Mouse (Mus musculus): Measurements from ENCODE around the gene Atxn7l1. TPM values are rescaled to one million over a fixed set of nuclear protein-coding genes. Genes with fewer than 3 reads are reported as not detected.
A peak's percentile ranks its signal among the peaks of the same experiment; 100 is the strongest.

Atxn7l1 gene
- polyA plus RNA-seq, 1 experiment: 12.4 TPM

DNA sequence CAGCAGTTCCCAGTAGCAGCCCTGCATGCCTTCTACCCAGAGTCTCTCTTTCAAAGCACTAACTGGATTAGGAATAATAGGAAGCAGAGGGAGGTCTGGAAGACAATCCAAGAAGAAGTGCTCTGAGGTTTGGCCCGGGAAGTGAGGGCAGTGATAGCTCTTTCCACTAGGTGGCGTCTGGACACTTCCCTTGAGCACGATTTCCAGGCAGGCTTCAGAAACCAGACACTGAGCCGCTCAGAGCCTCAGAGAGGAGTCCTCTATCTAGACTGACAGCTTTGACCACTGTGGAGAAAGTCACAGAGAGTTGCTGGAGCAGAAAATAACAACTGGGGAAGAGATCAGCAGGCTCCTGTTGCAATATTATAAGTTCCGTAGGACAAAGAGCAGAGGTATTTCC lies 241.3 kb downstream of the Atxn7l1 start:
- H3K4me2 ChIP-seq (ENCODE audit: low read depth): no peak overlapping the region
- H3K36me3 ChIP-seq (ENCODE audit: control insufficient read depth, insufficient read depth): no peaks in the 10 kb centered on the region
- peaks cover 29% of the 10 kb centered on the region for H3K27me3 ChIP-seq (ENCODE audit: control insufficient read depth, insufficient read depth, insufficient read length)
- no peak overlapping the region for H3ac ChIP-seq (ENCODE audit: control insufficient read depth, insufficient read length)
- no peak overlapping the region for H3K4me3 ChIP-seq
- TF ChIP-seq USF1 (IDR thresholded peaks at IDR 0.05; ENCODE audit: low read depth) (no peak), MYOG (IDR thresholded peaks at IDR 0.05; ENCODE audit: control insufficient read depth in 1 of 3, insufficient read depth in 1 of 3, insufficient read length in 2 of 3, low read depth in 2 of 3) (no peak), TCF12 (IDR thresholded peaks at IDR 0.05; ENCODE audit: insufficient read depth, poor library complexity, severe bottlenecking) (no peak), MAX (IDR thresholded peaks at IDR 0.05; ENCODE audit: low read depth) (no peak), MYOD1 (IDR thresholded peaks at IDR 0.05; ENCODE audit: control insufficient read depth in 1 of 3, insufficient read length in 2 of 3, low read depth in 2 of 3) (no peak), SRF (IDR thresholded peaks at IDR 0.05; ENCODE audit: control insufficient read depth, insufficient read length, low read depth) (no peak), REST (IDR thresholded peaks at IDR 0.05; ENCODE audit: insufficient read depth, insufficient read length) (no peak), TCF3 (IDR thresholded peaks at IDR 0.05; ENCODE audit: insufficient read length, low read depth) (no peak)
- H3K79me2 ChIP-seq (ENCODE audit: control insufficient read depth, insufficient read depth): no peaks in the 10 kb centered on the region

DNA sequence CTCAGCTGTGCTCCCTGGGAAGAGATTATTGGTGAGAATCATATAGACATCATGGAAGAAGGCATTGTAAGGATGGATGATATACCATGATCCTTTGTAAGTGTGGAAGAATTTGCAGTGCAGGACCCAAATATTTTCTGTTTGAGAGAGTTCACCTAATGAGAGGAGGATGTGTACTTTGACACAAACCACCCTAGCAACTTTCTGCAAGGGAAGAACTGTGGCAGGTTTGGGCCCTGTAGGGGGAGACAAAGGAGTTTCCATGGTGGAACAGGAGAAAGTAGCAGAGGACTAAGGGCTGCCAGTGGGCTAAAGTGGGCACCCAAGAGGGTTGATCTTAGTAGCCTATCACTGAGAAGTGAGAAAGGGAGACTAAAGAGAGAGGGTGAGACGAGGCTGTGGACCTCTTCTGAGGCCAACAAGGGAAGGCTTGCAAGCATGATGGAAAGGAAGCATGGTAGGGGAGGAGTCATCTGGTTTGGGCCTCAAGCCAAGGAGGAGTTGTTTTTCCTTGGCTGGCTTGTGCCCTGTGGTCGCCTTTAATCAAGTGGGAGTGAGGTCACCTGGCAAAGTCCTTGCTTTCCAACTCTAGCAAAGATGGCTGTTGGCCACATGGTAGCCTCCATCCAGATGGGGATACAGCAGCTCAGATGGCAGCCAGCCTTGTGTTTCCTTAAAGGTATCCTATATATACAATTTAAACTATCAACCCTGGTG lies 243.5 kb downstream of the Atxn7l1 start:
- Histone ChIP-seq H3K79me2 (ENCODE audit: control insufficient read depth, insufficient read depth) (no peaks in the 10 kb centered on the region), H3K36me3 (ENCODE audit: control insufficient read depth, insufficient read depth) (no peaks in the 10 kb centered on the region), H3K4me2 (ENCODE audit: low read depth) (no peak overlapping the region), H3K27me3 (ENCODE audit: control insufficient read depth, insufficient read depth, insufficient read length) (peaks cover 24% of the 10 kb centered on the region), H3K4me3 (no peak overlapping the region), H3ac (ENCODE audit: control insufficient read depth, insufficient read length) (no peak overlapping the region)
- TF ChIP-seq TCF3 (IDR thresholded peaks at IDR 0.05; ENCODE audit: insufficient read length, low read depth): no peak
- no peak for TF ChIP-seq REST (IDR thresholded peaks at IDR 0.05; ENCODE audit: insufficient read depth, insufficient read length)
- no peak for TF ChIP-seq USF1 (IDR thresholded peaks at IDR 0.05; ENCODE audit: low read depth)
- TF ChIP-seq CEBPB (IDR thresholded peaks at IDR 0.05; ENCODE audit: insufficient read depth, poor library complexity, severe bottlenecking): no peak
- no peak for TF ChIP-seq E2F4 (IDR thresholded peaks at IDR 0.05; ENCODE audit: insufficient read depth)
- TF ChIP-seq MYOD1 (IDR thresholded peaks at IDR 0.05; ENCODE audit: control insufficient read depth in 1 of 3, insufficient read length in 2 of 3, low read depth in 2 of 3): no peak
- TF ChIP-seq MAX (IDR thresholded peaks at IDR 0.05; ENCODE audit: low read depth): no peak
- TF ChIP-seq SRF (IDR thresholded peaks at IDR 0.05; ENCODE audit: control insufficient read depth, insufficient read length, low read depth): no peak
- no peak for TF ChIP-seq POLR2A (IDR thresholded peaks at IDR 0.05; ENCODE audit: insufficient read length, low read depth)
- TF ChIP-seq MYOG (IDR thresholded peaks at IDR 0.05; ENCODE audit: control insufficient read depth in 1 of 3, insufficient read depth in 1 of 3, insufficient read length in 2 of 3, low read depth in 2 of 3): no peak
- TF ChIP-seq POLR2AphosphoS2 (IDR thresholded peaks at IDR 0.05; ENCODE audit: insufficient read length, low read depth): no peak
- no peak for TF ChIP-seq TCF12 (IDR thresholded peaks at IDR 0.05; ENCODE audit: insufficient read depth, poor library complexity, severe bottlenecking)

- TF ChIP-seq TCF3 (IDR thresholded peaks at IDR 0.05; ENCODE audit: insufficient read length, low read depth) (no peak), SRF (IDR thresholded peaks at IDR 0.05; ENCODE audit: control insufficient read depth, insufficient read length, low read depth) (no peak), POLR2AphosphoS2 (IDR thresholded peaks at IDR 0.05; ENCODE audit: insufficient read length, low read depth) (no peak), TCF12 (IDR thresholded peaks at IDR 0.05; ENCODE audit: insufficient read depth, poor library complexity, severe bottlenecking) (no peak), REST (IDR thresholded peaks at IDR 0.05; ENCODE audit: insufficient read depth, insufficient read length) (no peak), MAX (IDR thresholded peaks at IDR 0.05; ENCODE audit: low read depth) (no peak), CEBPB (IDR thresholded peaks at IDR 0.05; ENCODE audit: insufficient read depth, poor library complexity, severe bottlenecking) (no peak)
- no peak within 1 kb of the TSS for H3K4me2 ChIP-seq (ENCODE audit: low read depth)
- H3K4me3 ChIP-seq: no peak within 1 kb of the TSS
- H3K36me3 ChIP-seq (ENCODE audit: control insufficient read depth, insufficient read depth): no peaks in the 10 kb centered on the region
- no peaks in the 10 kb centered on the region for H3K79me2 ChIP-seq (ENCODE audit: control insufficient read depth, insufficient read depth)
- H3ac ChIP-seq (ENCODE audit: control insufficient read depth, insufficient read length): no peak within 1 kb of the TSS
- peaks cover 11% of the 10 kb centered on the region for H3K27me3 ChIP-seq (ENCODE audit: control insufficient read depth, insufficient read depth, insufficient read length)
These were observed 247.5 kb downstream of the Atxn7l1 start, which contains the start of gene Efcab10 for GRCm38 (mm10) chr12:33394804-33395623. TSS of gene Efcab10 (plus strand) at chr12:33394854.

GRCm38 (mm10) chr12:33403265-33403693 lies 255.8 kb downstream of the Atxn7l1 start:
- Histone ChIP-seq H3K4me2 (ENCODE audit: low read depth) (peak overlapping the region; percentile 27), H3ac (ENCODE audit: control insufficient read depth, insufficient read length) (no peak overlapping the region), H3K36me3 (ENCODE audit: control insufficient read depth, insufficient read depth) (no peaks in the 10 kb centered on the region), H3K27me3 (ENCODE audit: control insufficient read depth, insufficient read depth, insufficient read length) (no peaks in the 10 kb centered on the region), H3K4me3 (no peak overlapping the region), H3K79me2 (ENCODE audit: control insufficient read depth, insufficient read depth) (no peaks in the 10 kb centered on the region)
- TF ChIP-seq E2F4 (IDR thresholded peaks at IDR 0.05; ENCODE audit: insufficient read depth): no peak
- no peak for TF ChIP-seq MYOD1 (IDR thresholded peaks at IDR 0.05; ENCODE audit: control insufficient read depth in 1 of 3, insufficient read length in 2 of 3, low read depth in 2 of 3)
- no peak for TF ChIP-seq POLR2A (IDR thresholded peaks at IDR 0.05; ENCODE audit: insufficient read length, low read depth)
- no peak for TF ChIP-seq REST (IDR thresholded peaks at IDR 0.05; ENCODE audit: insufficient read depth, insufficient read length)
- TF ChIP-seq USF1 (IDR thresholded peaks at IDR 0.05; ENCODE audit: low read depth): no peak
- TF ChIP-seq CEBPB (IDR thresholded peaks at IDR 0.05; ENCODE audit: insufficient read depth, poor library complexity, severe bottlenecking): no peak
- TF ChIP-seq MYOG (IDR thresholded peaks at IDR 0.05; ENCODE audit: control insufficient read depth in 1 of 3, insufficient read depth in 1 of 3, insufficient read length in 2 of 3, low read depth in 2 of 3): no peak
- TF ChIP-seq MAX (IDR thresholded peaks at IDR 0.05; ENCODE audit: low read depth): no peak
- no peak for TF ChIP-seq TCF3 (IDR thresholded peaks at IDR 0.05; ENCODE audit: insufficient read length, low read depth)
- no peak for TF ChIP-seq TCF12 (IDR thresholded peaks at IDR 0.05; ENCODE audit: insufficient read depth, poor library complexity, severe bottlenecking)
- no peak for TF ChIP-seq SRF (IDR thresholded peaks at IDR 0.05; ENCODE audit: control insufficient read depth, insufficient read length, low read depth)
- TF ChIP-seq POLR2AphosphoS2 (IDR thresholded peaks at IDR 0.05; ENCODE audit: insufficient read length, low read depth): no peak

All from myocyte (in vitro differentiated cells).